Mouse (Mus musculus) testis, adult 2 months (tissue): ENCODE data around the gene Prr5.

ENCODE experiments used
- CTCF ChIP-seq: fragments of 200-500 bp; IDR thresholded peaks from 2 replicates; pipeline ENCODE4 v1.5.1; 2012; ENCODE audit warnings: low read depth, mild to moderate bottlenecking, inconsistent platforms, low read length, moderate library complexity; ENCODE audit not compliant: control insufficient read depth, insufficient read depth, insufficient replicate concordance
- POLR2A ChIP-seq: fragments of 200-500 bp; IDR thresholded peaks from 2 replicates; pipeline ENCODE4 v1.6.1; 2012; ENCODE audit warnings: low read depth, mild to moderate bottlenecking, inconsistent platforms, low read length, moderate library complexity; ENCODE audit not compliant: control insufficient read depth

DNA sequence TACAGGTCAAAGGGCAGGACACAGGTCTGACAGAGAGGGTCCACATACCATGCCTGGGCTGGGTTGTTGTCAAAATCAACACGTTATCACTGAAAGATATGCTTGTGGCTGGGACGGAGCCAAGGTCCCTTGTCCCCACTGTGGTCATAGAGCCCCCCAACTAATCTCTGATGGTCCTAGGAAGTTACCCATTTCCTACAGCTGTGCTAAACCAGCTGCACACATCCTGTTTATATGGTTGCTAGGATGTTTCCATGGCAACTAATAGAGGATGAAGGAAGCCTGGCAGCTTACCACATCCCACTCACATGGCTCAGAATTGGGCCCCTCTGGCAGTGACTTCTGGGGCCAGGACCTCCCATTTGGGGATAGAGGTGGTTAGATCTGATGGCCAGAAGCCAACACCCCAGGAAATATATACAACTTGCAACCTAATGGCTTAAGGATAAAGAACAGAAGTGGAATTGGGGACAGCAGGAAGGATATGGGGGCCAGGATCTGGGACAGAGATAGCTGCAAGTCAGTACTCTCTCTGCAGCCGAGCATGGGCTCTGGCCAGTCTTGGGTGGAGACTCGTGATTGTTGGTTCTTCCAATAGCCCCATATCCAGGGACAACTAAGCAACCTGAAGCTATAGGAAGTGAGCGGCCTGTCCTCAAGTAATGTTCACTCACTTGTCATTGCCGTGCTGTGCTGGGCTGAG lies 43.6 kb upstream of the Prr5 start:
- no peak for TF ChIP-seq POLR2A
- no peak for TF ChIP-seq CTCF
